Mouse (Mus musculus): ENCODE results near the gene Pea15a. TPM values are rescaled to one million over a fixed set of nuclear protein-coding genes. Genes with fewer than 3 reads are reported as not detected.

Pea15a gene
- total RNA-seq, 2 experiments from 2014 or later = 71.1 to 77.7 TPM

GRCm38 (mm10) chr1:172183056-172183455 is 23.5 kb downstream of the Pea15a start:
- intact Hi-C loops (cut with DNase I) = no loop called here
- DNase-seq = no peak

- intact Hi-C loops (cut with DNase I) = loop anchor here (2.0 kb wide), 1 partner anchor 17 kb away; no protein-coding TSS in a partner anchor
- no peak for DNase-seq
These were observed 24.8 kb downstream of the Pea15a start for GRCm38 (mm10) chr1:172181777-172182176.

- intact Hi-C loops (cut with DNase I) = loop anchor here (2.0 kb wide), 1 partner anchor 16 kb away; no protein-coding TSS in a partner anchor
- no peak for DNase-seq
These were observed 25.7 kb downstream of the Pea15a start for GRCm38 (mm10) chr1:172180881-172181280.

GRCm38 (mm10) chr1:172179102-172179501 is 27.5 kb downstream of the Pea15a start:
- no peak for DNase-seq
- intact Hi-C loops (cut with DNase I) = no loop called here

DNA sequence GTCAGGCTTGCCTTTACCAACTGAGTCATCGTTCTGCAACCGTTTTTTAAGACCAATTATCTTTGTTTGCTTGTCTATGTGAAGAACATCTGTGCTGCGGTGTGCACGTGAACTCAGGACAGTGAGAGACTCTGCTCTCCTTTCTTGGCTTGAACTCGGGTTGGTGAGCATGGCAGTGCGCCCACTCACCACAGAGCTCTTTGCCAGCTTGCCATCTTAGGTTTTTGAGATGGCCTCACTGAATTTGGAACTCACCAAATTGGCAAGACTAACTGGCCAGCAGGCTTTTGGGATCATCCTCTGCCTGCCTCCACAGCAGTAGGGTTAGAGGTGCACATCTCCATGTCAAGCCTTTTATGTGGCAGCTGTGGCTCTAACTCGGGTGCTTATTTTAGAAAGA is 28.8 kb downstream of the Pea15a start:
- intact Hi-C loops (cut with DNase I) = no loop called here
- DNase-seq = no peak

GRCm38 (mm10) chr1:172173181-172173580 is 33.4 kb downstream of the Pea15a start:
- intact Hi-C loops (cut with DNase I) = loop anchor here (2.0 kb wide), 1 partner anchor 14 kb away; no protein-coding TSS in a partner anchor
- DNase-seq = no peak

GRCm38 (mm10) chr1:172172381-172172780 is 34.2 kb downstream of the Pea15a start:
- DNase-seq = no peak
- intact Hi-C loops (cut with DNase I) = loop anchor here (2.0 kb wide), 1 partner anchor 14 kb away; no protein-coding TSS in a partner anchor

DNA sequence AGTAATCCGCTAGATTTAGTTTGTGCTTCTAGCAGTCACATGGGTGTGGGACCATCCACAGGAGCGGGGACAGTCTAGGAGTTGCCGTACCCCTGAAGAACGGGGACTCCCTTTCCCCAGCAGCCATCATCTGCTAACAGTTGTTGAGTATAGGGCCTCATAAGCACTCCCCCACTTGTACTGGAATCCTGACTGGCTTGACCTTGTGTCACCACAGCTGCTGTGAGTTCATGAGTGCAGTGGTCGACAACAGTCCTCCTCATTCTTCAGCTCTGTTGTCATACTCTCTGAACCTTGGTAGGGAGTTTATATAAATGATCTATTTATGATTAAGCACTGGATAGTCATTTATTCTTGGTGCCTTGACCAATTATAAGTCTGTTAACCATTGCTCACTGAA is 36.8 kb downstream of the Pea15a start:
- intact Hi-C loops (cut with DNase I) = no loop called here

GRCm38 (mm10) chr1:172167911-172168310 is 38.7 kb downstream of the Pea15a start:
- no peak for DNase-seq
- intact Hi-C loops (cut with DNase I) = no loop called here

More for the DNA sequence above, 36.8 kb downstream of the Pea15a start:
- no peak for DNase-seq

DNA sequence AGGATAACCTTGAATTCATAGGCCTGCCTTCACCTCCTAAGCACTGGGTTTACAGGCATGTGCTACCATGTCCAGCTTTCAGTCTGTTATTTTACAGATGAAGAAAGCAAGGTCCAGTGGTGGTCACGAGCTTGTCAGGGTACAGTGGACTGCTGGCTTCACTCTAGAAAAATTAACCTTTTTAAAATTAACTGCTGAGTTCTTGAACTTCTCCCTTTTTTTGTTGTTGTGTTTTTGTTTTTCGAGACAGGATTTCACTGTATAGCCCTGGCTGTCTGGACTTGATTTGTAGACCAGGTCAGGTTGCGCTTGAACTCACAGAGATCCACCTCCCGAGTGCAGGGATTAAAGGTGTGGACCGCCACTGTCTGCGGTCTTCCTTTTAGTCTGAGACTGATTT is 43.6 kb downstream of the Pea15a start:
- intact Hi-C loops (cut with DNase I) = loop anchor here (1.0 to 5.0 kb wide), 3 partner anchors 54 to 149 kb away; partner anchors contain the start of gene Casq1
- no peak for DNase-seq

DNA sequence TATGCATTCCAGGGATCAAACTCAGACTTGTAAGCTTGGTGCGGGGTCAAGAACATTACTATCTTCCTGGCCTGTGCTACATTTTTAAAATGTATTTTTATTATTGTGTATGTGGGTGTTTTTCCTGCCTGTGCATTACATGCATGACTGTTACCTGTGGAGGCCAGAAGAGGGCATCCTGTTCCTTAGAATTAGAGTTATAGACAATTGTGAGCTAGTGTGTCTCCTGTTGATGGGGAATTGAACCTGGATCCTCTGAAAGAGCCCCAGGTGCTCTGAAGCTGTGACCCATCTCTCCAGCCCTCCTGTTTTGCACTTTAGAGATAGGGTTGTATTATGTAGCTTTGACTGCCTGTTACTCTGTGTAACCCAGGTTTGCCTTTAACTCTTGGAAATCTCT is 44.6 kb downstream of the Pea15a start:
- peak in 1 of 2 experiments; percentile 43 for DNase-seq
- intact Hi-C loops (cut with DNase I) = loop anchor here (1.0 to 5.0 kb wide), 3 partner anchors 55 to 150 kb away; partner anchors contain the start of gene Casq1

DNA sequence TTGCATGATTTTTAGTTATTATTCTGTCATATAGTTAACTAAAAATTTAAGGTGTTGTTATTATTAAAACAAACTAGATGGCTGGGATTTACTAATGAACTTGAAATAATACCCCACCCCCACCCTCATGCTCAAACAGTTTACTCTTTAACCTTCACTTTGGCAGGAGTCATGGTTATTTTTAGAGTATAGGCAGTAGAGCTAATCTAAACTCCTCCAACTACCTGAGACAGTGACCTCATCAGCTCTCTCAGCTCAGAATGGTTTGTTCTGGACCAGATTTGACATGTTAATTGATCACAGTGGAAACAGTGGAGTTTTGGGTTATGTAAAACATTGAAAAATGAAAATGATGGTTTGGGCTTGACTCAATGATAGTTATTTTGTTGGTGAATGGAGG is 46.1 kb downstream of the Pea15a start:
- intact Hi-C loops (cut with DNase I) = loop anchor here (5.0 kb wide), 2 partner anchors 57 to 87 kb away; partner anchors contain the start of gene Casq1
- DNase-seq = no peak

GRCm38 (mm10) chr1:172159970-172160369 is 46.6 kb downstream of the Pea15a start:
- intact Hi-C loops (cut with DNase I) = loop anchor here (5.0 kb wide), 2 partner anchors 57 to 87 kb away; partner anchors contain the start of gene Casq1
- no peak for DNase-seq

GRCm38 (mm10) chr1:172155518-172155917 is 51.1 kb downstream of the Pea15a start:
- intact Hi-C loops (cut with DNase I) = no loop called here

GRCm38 (mm10) chr1:172154536-172154935 is 52.1 kb downstream of the Pea15a start:
- intact Hi-C loops (cut with DNase I) = no loop called here
- no peak for DNase-seq

More at GRCm38 (mm10) chr1:172155518-172155917, 51.1 kb downstream of the Pea15a start:
- no peak for DNase-seq

DNA sequence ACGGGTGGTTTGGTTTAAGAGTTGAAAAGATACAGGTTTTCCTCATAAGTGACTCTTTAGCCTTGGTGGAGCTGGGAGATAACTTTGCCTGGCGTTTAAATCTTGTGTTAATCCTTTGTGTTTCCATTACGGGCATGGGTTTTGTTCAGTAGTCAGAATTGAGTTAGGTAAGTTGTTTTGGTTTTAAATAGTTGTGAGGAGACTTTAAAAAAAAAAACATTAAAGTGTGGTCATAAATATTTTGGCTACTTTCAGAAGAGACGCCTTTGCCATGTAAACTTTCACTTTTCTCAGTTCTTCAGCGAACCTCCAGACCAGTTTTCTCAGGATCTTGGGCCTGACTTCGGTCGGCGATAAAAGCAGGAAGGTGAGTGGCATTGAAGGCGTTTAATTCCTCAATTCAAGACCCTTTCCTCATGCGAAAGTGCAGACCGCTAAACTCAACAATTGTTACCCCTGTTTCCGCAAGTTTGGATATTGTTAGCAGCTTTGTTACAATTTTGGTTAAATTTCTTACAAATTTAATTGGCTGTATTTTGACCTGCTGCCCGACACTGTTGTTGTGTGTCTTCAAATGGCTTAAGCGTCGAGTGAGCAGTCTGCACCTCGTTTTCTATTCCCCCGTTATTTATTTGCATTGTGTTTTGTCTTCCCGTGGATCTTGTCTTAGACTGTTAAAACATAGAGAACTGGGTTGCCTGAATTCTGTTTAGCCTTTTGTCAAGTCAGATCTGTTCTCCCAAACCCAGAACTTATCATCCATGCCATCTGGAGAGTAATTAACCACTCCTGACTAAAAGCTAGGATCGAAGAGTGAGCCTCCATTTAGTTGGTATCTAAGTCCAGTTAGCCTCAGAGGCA is 57.4 kb downstream of the Pea15a start:
- no peak for DNase-seq
- intact Hi-C loops (cut with DNase I) = loop anchor here (1.0 kb wide), 1 partner anchor 163 kb away; no protein-coding TSS in a partner anchor

- peak; percentile 37 to 46 for DNase-seq
These were observed 58.2 kb downstream of the Pea15a start for GRCm38 (mm10) chr1:172148279-172148954.

DNA sequence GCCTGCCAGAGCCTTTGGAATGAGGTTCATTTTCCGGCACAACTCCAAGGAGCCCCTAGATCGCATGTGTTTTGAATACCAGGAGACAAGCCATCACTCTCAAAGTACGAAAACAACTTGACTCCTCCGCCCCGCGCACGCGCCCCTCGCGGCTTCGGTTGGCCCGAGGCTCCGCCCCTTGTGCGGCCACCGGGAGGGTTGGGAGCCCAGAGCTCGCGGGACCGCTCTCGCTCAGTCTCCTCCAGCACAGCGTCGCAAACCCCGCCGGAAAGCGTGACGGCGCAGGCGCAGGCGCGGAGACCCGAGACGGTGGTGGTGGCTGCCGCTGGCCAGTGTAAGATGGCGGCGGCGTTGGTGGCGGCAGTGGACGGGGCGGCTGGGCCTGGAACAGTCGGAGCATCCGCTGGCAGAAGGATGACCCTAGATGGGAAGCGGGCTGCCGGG is 58.7 kb downstream of the Pea15a start, which contains the start of gene Dcaf8:
Dcaf8 (plus strand) TSS at position 250 of the 444 bp plus-strand sequence.
- intact Hi-C loops (cut with DNase I) = loop anchor here (1.0 kb wide), 1 partner anchor 164 kb away; no protein-coding TSS in a partner anchor
- peak; percentile 98 to 99 for DNase-seq

More at GRCm38 (mm10) chr1:172148279-172148954, 58.2 kb downstream of the Pea15a start:
- intact Hi-C loops (cut with DNase I) = loop anchor here (1.0 kb wide), 1 partner anchor 164 kb away; no protein-coding TSS in a partner anchor
